Mouse (Mus musculus) left cerebral cortex, adult 18-20 months (tissue): ENCODE measurements at regions not wholly inside any gene's neighbourhood (a gene's known extent, or its start where the extent isn't known, plus 50 kb on each side); places are given as distances from the start of the nearest gene placed in this dataset.

Experiments
- DNase-seq, 2 experiments: peaks; one replicate each; pipeline ENCODE4 v3.0.0; 2021 to 2022; ENCODE audit warnings: low spot score in 2 of 2, mixed read lengths in 1 of 2

DNA sequence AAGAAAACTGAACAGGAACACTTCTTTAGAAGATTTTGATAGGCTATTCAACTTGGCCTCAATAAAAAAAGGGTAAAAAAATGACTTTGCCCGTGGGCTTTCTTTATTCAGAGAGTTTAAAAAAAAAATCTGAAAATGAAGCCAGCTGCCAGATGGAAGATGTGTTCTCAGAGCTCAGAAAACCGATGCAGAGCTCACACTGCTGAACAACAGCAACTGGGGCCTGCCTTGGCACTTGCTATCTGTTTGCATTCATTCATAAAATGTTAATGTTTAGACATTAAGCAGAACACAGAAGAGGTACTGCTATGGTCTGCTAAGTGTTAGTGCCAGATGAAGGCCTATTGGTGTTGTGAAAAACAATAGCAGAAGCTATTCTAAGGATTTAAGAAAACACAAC lies 173.8 kb upstream of the Smc2 start:
- no peak for DNase-seq

DNA sequence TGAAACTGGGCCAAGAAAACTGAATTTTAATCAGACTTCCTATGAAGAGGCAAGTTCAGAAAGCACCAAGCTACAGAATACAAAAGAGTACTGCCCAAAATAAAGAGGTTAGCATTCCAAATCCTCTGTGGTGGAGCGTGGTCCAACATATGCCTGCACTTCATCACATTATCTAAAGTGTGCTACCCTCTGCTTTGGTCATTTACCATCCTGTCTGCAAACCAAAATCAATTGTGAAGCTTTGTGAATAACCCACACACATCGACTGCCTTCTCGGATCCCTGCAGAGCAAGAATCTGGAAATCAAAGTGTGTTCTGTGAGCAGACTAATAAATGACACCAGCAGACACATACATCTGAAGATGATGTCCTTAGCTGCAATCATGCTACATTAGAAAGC lies 156.6 kb upstream of the Smc2 start:
- DNase-seq = no peak

DNA sequence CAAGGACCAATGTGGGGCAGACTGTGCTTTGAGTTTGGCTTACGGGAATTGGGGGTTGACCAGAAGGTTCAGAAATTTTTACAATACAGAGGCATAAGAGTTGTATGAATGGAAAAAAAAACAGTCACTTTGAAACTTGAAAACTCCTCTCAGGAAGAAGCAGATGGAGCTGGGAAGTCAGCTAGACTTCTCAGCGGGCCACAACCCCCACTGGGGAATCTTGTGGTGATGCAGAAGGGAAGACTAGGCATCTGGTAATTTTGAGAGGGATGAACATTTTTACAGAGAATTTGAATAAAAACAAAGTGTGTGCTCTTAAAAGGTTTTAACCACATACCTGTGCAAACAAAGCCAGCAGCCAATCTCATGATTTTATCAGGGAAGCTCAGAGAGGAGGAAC lies 154.1 kb upstream of the Smc2 start:
- DNase-seq = peak; percentile 3 to 19

DNA sequence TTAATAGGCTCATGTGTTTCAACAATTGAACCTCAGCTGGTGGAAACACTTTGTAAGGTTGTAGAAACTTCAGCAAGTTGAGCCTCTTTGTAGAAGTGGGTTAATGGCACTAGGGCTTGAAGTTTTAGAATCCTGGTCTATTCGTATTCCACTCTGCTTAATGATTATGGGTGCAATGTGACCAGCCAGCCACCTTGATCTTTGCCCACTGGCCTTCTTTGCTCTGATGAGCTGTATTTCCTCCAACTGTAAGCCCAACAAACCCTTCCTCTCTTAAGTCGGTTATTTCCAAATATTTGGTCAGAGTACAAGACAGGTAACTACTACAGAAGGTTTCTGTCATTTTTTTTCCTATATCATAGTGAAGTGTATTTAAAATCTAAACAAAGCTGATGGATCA lies 145.4 kb upstream of the Smc2 start:
- DNase-seq = no peak

DNA sequence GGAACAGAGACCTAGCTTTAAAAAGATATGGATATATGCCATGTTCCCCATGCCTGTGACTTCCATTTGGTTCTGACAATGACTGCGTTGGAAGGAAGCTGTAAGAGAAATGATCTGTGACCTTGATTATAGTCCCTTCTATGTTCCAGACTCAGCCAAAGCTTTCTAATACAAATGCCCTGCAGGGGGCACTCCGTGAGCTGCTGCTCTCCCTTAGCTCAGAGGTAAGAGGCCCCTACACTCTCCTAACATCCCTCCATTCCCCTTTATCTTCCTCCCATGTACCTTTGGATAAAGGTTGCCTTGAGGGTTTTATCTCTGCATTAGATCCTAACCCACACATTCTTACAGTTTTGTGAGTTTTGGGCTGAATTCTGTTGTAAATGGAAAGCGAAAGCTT lies 139.8 kb upstream of the Smc2 start:
- no peak for DNase-seq

DNA sequence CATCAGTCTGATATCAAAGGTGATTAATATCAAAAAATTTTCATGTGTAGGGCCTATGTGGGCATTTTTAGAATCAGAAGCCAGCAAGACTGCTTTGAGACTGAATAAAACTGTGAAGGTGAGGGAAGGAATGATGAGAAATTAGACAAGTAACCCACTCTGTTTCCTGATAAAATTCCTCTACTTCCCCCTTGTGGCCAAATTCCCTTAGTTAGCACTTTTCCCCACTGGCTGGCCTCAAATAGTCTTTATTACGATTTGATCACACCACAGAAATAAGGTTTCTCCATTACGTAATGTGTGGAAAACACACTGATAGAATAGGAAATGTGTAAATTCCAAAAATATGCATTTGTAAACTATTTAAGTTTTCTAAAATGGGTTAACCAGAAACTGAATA lies 137.4 kb upstream of the Smc2 start:
- DNase-seq = no peak

DNA sequence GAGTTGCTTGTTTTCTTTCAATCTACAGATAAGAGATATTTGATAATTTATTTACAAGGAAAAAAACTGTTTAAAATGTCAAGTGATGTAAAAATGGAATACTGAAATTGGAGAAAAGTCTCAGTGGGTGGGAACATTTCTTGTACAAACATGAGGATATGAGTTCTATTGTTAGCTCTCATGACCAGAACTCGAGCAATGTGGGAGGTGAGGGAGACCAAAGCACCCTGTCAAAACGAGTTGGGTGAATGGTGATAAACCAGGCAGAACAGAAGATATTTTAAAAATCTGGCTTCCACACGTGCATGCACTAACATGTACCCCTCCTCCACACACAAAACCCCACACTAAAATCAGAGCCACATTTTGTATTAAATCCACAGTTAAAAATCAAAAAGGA lies 114.7 kb upstream of the Smc2 start:
- DNase-seq = no peak

DNA sequence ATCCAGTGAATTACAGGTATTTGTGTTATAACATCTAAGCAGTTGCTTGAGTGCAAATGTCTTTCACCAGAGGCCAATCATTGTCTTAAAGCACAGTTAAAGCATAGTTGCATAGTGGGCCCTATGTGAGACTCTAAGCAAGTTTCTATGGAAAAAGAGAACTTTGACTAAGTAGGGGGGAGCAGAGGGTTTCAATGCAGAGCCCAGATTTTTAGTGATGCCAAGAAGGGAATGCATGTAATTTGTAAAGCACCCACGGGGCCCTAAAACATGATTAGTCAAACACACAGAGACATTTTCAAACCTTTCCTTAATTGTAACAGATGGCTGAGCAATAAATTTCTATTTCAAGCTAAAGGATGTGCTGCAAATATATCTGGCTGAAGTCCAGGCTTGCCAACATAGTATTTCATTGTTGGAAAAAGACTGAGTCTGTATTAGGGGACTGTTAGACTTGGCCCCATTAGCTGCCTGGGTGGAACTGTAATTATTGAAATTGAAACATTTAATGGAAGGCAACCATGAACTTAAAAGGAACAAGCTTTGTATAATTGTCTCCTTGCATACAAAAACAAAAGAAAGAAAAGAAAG lies 107.6 kb upstream of the Smc2 start:
- no peak for DNase-seq

DNA sequence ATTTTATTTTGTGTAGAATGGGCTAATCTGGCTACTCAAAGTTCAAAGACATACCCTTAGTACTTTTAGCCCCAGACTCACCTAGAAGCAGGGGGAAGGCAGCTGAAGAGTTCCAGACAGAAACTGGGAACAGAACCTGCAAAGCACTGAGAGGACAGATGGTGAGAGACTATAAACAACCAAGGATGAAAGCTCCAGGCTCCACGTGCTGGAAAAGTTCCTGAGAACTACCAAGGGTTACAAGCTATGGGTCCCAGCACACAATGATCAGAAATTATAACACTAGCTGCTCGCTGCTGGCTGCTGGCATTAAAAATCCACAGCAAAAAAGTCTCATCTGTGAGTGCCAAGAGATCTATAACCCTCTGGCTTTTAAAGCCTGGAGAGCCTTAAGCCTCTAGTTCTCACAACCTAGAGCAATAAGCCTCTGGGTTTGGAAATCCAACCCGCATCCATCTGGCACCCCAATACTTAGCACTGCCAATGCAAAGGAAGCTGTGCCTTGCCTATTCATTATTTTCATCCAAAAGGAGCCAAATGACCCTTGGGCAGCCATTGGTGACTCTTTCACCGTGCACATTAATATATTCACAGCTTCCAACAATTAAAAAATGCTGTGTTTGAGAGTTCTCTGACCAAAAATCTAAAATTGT lies 102.6 kb upstream of the Smc2 start:
- DNase-seq = no peak

DNA sequence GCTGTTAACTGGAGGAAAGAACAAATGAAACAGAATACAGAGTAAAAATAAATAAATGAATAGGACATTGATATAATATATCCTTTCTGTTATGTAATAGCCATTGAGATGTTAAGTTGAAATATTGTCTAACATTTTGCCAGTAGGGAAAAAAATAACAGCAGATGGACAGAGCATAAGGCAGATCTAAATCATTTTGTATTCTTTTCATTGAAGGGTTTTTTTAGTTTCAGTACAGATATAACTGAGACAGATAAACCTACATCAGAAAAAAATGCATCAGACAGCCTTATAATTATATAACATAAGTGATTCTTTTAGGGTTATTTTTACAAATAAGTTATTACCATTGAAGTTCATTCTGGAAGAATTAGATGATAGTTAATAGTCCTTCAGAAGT lies 97.8 kb upstream of the Smc2 start:
- no peak for DNase-seq

DNA sequence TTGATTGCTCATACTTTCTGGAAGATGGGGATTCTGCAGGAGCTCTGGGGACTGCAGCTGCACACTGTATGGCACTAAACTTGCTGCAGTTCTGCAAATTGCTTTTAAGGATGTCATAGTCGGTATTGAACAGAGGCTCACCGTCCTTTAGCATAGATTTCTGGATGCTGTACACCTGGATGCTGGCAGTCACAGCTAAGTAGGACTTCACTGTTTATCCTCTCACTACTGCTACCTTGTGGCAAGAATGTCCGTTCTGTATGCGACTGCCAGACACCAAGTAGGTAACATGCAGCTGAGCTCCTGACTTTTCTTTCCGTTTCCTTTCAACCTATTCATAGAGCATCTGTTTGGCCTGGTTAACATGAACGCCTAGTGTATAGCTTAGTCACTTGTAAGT lies 77.3 kb upstream of the Smc2 start:
- no peak for DNase-seq

DNA sequence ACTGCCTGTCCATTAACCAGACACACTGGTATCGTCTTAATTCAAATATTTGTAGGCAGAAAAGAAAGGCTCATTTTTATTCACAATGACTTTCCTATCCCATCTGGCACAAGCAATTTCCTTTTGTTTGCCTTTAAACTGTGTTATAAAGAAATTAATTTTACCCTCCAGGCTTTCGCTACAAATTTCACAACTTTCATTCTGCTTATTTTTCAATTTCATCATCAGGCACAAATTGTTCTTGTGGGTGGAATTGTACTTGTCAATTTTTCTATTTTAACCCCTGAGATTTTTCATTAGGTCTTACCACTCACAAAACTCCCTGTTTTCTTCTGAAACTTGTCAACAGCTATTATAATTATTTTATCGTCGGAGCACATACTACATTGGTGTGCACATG lies 73.2 kb upstream of the Smc2 start:
- DNase-seq = no peak

DNA sequence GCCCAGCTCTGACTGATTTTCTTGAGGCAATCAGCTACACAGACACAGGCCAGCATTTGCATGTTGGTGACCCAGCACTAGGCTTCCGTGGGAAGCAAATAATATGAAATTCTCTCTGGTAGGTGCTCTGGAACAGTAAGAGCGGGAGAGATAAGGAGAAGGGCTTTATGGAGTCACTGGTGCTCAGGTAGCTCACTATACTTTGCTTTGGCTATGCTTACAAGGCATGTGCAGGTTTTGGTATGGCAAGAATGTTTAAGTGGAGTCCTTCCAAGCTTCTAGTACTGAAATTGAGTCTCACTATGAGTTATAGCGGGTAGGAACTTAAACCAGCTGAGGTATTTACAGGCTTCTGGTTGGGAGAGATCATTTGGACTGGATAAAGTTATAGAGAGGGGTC lies 70.5 kb upstream of the Smc2 start:
- DNase-seq = no peak
